Mouse (Mus musculus) neural tube, embryonic 14.5 days (tissue): ENCODE measurements around the gene Iqgap3. TPM values are rescaled to one million over a fixed set of nuclear protein-coding genes. Genes with fewer than 3 reads are reported as not detected.

ENCODE experiments used
- ATAC-seq: fragments of 200-750 bp; cut with Nextera tagmentation; 2 replicates; pipeline ENCODE4 v1.8.0; 2017; ENCODE audit warnings: low read depth, mild to moderate bottlenecking, moderate TSS enrichment, moderate library complexity
- H3K27ac ChIP-seq: fragments of 300-500 bp; sonication (generic); 2 replicates; pipeline ENCODE4 v1.5.1; 2014; ENCODE audit warnings: low read depth, mild to moderate bottlenecking, control low read depth, low read length, moderate library complexity, mixed read lengths
- H3K27me3 ChIP-seq: fragments of 300-500 bp; sonication (generic); 2 replicates; pipeline ENCODE4 v1.6.1; 2014; ENCODE audit warnings: low read length; ENCODE audit not compliant: control insufficient read depth, insufficient read depth
- H3K36me3 ChIP-seq: fragments of 300-500 bp; sonication (generic); 2 replicates; pipeline ENCODE4 v1.6.1; 2014; ENCODE audit warnings: low read length, mixed read lengths; ENCODE audit not compliant: control insufficient read depth, insufficient read depth
- H3K4me1 ChIP-seq: fragments of 300-500 bp; sonication (generic); 2 replicates; pipeline ENCODE4 v1.6.1; 2014; ENCODE audit warnings: low read length; ENCODE audit not compliant: control insufficient read depth, insufficient read depth
- H3K4me2 ChIP-seq: fragments of 300-500 bp; sonication (generic); 2 replicates; pipeline ENCODE4 v1.6.1; 2014; ENCODE audit warnings: mild to moderate bottlenecking, low read depth, low read length, control low read depth
- H3K4me3 ChIP-seq: fragments of 300-500 bp; sonication (generic); 2 replicates; pipeline ENCODE4 v1.5.1; 2014; ENCODE audit warnings: low read depth, low read length, control low read depth, mixed read lengths
- H3K9ac ChIP-seq: fragments of 300-500 bp; sonication (generic); replicated peaks from 2 replicates; pipeline ENCODE4 v1.6.1; 2014; ENCODE audit warnings: low read depth, mild to moderate bottlenecking, control low read depth, low read length, mixed read lengths
- H3K9me3 ChIP-seq: fragments of 300-500 bp; sonication (generic); 2 replicates; pipeline ENCODE4 v1.6.1; 2016; ENCODE audit warnings: low read length; ENCODE audit not compliant: control insufficient read depth
- WGBS: fragments of 180-500 bp; shearing (Covaris S2); extraction: QIAGEN DNeasy Blood & Tissue Kit; methylation state at CpG from one replicate; pipeline ENCODE4 v1.1.7; 2014; 5-methylcytosine and 5-hydroxymethylcytosine counted together
- polyA plus RNA-seq: library from polyadenylated mRNA; unstranded; fragments of >200 nt; fragmentation: Nextera tagmentation; extraction: Ambion mirVana; gene quantifications from 2 replicates; pipeline ENCODE4 v1.2.1, GENCODE M21; 2014

The Iqgap3 gene
- polyA plus RNA-seq, 1 experiment from 2014 or later, result 1.2 TPM

DNA sequence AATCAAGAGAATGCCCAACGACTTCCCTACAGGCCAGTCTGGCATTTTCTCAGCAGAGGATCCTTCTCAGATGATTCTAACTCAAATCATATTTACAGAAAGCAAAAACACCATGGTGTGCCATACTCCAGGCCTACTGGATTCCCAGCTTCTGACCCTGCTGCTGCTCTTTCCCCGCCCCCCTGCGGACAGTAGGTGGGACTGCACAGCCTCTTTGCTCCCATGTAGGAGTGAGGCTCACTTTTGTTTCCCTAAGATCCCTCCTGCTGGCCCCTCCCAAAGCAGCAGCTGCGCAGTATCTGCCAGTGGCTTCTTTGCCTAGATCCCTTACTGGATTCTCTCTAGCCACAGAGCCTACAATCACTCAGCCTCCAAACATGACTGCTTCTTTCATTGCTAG is 24.4 kb downstream of the Iqgap3 start:
- no peak overlapping the region for H3K27ac ChIP-seq
- H3K9ac ChIP-seq, result no peak overlapping the region
- no peaks in the 10 kb centered on the region for H3K9me3 ChIP-seq
- no peak overlapping the region for H3K4me2 ChIP-seq
- ATAC-seq, result no peak
- no peaks in the 10 kb centered on the region for H3K36me3 ChIP-seq
- no peaks in the 10 kb centered on the region for H3K27me3 ChIP-seq
- H3K4me1 ChIP-seq, result no peaks in the 10 kb centered on the region
- H3K4me3 ChIP-seq, result no peak overlapping the region
- WGBS, result 87% methylated on average over 4 of the region's 4 CpGs

GRCm38 (mm10) chr3:88109126-88109525 is 27.4 kb downstream of the Iqgap3 start:
- Histone ChIP-seq H3K9me3 (no peaks in the 10 kb centered on the region), H3K27ac (no peak overlapping the region), H3K36me3 (no peaks in the 10 kb centered on the region), H3K27me3 (no peaks in the 10 kb centered on the region), H3K9ac (no peak overlapping the region), H3K4me3 (no peak overlapping the region), H3K4me1 (no peaks in the 10 kb centered on the region), H3K4me2 (no peak overlapping the region)
- ATAC-seq, result no peak
- WGBS, result 94% methylated on average over 6 of the region's 6 CpGs

GRCm38 (mm10) chr3:88114396-88114795 is 32.6 kb downstream of the Iqgap3 start:
- Histone ChIP-seq H3K27me3 (no peaks in the 10 kb centered on the region), H3K4me3 (no peak overlapping the region), H3K9ac (no peak overlapping the region), H3K27ac (no peak overlapping the region), H3K36me3 (no peaks in the 10 kb centered on the region), H3K9me3 (no peaks in the 10 kb centered on the region), H3K4me1 (no peaks in the 10 kb centered on the region), H3K4me2 (no peak overlapping the region)
- ATAC-seq, result no peak
- WGBS, result 95% methylated on average over 12 of the region's 12 CpGs

DNA sequence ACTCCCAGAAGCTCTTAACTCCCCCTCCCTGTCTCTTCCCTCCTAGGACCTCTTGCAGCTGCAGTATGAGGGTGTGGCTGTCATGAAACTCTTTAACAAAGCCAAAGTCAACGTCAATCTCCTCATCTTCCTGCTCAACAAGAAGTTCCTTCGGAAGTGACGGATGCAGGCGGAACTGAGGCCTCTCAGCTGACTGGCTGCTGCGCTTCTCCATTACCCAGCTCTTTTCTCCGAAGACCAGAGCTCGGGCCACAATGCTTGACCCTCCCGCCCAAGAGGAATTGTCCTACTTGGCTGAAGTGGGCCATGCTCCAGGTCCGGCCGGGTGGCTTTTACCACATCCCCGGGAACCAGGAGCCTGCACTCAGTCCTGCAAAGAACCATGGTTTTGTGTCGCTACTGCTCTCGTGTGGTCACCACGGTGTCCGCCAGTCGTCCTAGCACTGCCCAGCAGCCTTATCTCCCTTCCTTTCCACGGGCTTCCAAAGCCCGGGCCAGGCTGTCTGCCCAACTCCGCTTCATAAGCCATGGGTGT is 38.4 kb downstream of the Iqgap3 start:
- WGBS, result 93% methylated on average over 19 of the region's 19 CpGs

DNA sequence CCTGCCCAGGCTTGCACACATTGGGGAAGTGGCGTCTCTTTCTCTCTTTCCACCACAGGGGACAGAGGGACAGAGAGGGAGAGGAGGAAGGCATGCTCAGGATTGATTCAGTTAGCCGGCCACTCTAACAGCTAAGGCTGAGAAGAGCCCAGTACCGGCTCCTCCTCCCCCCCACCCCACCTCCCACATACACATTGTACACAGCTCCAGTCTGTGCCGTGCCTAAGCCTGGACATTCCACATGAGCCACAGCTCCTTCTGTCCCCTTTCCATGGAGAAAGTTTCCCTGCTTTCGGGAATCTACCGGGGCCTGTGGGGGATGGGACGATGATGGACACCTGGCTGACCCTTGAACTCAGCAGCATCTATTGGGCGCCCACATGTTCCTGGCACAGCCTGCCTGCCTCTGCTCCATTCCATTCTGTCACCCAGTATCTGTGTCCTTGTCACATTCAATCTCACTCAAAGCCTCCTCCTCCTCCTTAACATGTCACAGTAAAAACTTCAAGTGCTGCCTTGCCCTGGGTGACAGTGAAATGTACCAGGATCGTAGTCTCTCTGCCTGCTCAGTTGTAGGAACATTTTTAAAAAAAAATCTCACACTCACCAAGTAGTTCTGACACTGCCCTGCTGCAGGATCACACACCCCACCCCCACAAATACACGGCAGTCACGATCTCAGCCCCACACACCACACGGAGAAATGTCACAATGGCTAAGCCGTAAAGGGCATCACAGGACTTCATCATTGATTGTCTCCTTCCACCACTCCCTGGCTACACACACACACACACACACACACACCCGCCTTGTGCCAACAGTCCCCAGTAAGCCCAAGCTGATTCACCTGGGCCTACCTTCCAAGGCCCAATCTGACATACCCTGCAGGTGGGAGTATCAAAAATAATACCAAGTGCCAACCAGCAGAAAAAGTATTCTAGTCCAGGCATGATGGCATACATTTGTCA is 39.7 kb downstream of the Iqgap3 start:
- no peak overlapping the region for H3K9ac ChIP-seq
- H3K36me3 ChIP-seq, result no peaks in the 10 kb centered on the region
- H3K4me1 ChIP-seq, result no peaks in the 10 kb centered on the region
- 78% methylated on average over 14 of the region's 14 CpGs for WGBS
- H3K4me2 ChIP-seq, result no peak overlapping the region
- H3K9me3 ChIP-seq, result no peaks in the 10 kb centered on the region
- ATAC-seq, result no peak
- H3K27me3 ChIP-seq, result no peaks in the 10 kb centered on the region
- no peak overlapping the region for H3K4me3 ChIP-seq
- H3K27ac ChIP-seq, result no peak overlapping the region

More for the DNA sequence above, 38.4 kb downstream of the Iqgap3 start:
- no peak overlapping the region for H3K4me2 ChIP-seq
- no peak overlapping the region for H3K4me3 ChIP-seq
- no peaks in the 10 kb centered on the region for H3K4me1 ChIP-seq
- H3K9me3 ChIP-seq, result no peaks in the 10 kb centered on the region
- no peak for ATAC-seq
- H3K27me3 ChIP-seq, result no peaks in the 10 kb centered on the region
- no peak overlapping the region for H3K27ac ChIP-seq
- no peaks in the 10 kb centered on the region for H3K36me3 ChIP-seq
- H3K9ac ChIP-seq, result no peak overlapping the region

DNA sequence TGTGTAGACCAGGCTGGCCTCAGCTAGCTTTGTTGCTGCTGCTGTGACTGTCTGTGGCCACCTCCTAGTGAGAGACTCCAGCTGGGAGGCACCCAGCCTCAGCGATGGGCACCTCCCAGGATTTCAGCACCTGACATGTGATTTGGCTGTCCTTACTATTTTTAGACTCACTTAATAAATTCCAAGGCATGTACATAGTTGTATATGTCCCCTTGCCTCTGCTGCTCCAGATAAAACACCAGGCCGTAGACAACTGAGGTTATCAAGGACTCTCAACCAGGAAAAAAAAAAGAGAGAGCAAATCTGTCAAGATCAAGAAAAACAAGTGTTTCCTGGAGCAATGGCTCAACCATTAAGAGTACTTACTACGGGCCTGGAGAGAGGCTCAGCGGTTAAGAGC is 43.4 kb downstream of the Iqgap3 start:
- no peak overlapping the region for H3K27ac ChIP-seq
- H3K9ac ChIP-seq, result no peak overlapping the region
- H3K4me3 ChIP-seq, result no peak overlapping the region
- H3K4me2 ChIP-seq, result no peak overlapping the region
- WGBS, result 84% methylated on average over 4 of the region's 4 CpGs
- H3K36me3 ChIP-seq, result no peaks in the 10 kb centered on the region
- ATAC-seq, result no peak
- H3K4me1 ChIP-seq, result no peaks in the 10 kb centered on the region
- no peaks in the 10 kb centered on the region for H3K9me3 ChIP-seq
- H3K27me3 ChIP-seq, result no peaks in the 10 kb centered on the region

- no peak overlapping the region for H3K27ac ChIP-seq
- H3K36me3 ChIP-seq, result no peaks in the 10 kb centered on the region
- H3K27me3 ChIP-seq, result no peaks in the 10 kb centered on the region
- ATAC-seq, result no peak
- no peaks in the 10 kb centered on the region for H3K4me1 ChIP-seq
- no peak overlapping the region for H3K4me3 ChIP-seq
- no peaks in the 10 kb centered on the region for H3K9me3 ChIP-seq
- 87% methylated on average over 7 of the region's 7 CpGs for WGBS
- H3K9ac ChIP-seq, result no peak overlapping the region
- H3K4me2 ChIP-seq, result no peak overlapping the region
Observed at GRCm38 (mm10) chr3:88126181-88126580, 44.4 kb downstream of the Iqgap3 start.

GRCm38 (mm10) chr3:88127636-88128035 is 45.9 kb downstream of the Iqgap3 start:
- Histone ChIP-seq H3K27ac (no peak overlapping the region), H3K4me3 (no peak overlapping the region), H3K4me2 (no peak overlapping the region), H3K36me3 (no peaks in the 10 kb centered on the region), H3K4me1 (no peaks in the 10 kb centered on the region), H3K27me3 (no peaks in the 10 kb centered on the region), H3K9me3 (no peaks in the 10 kb centered on the region), H3K9ac (no peak overlapping the region)
- no peak for ATAC-seq
- WGBS, result 69% methylated on average over 3 of the region's 3 CpGs

DNA sequence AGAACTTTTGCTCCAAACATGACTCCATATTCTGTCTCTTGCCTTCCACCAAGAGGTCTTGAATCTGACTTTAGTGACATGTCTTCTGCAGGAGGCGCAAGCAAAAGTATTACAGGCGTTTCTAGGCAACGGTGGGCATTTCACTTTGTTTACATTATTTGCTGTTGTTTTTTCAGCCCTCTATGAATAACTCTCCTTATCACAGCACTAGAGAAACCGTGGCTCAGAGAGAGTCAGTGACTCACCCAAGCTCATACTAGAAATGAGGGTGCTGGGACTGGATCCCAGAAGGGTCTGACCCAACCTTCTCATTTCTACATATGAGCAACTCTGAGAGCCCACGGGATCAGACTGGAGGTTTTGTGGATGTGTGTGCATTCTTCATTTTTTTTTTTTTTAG is 46.3 kb downstream of the Iqgap3 start:
- H3K4me3 ChIP-seq, result no peak overlapping the region

More for the DNA sequence above, 46.3 kb downstream of the Iqgap3 start:
- Histone ChIP-seq H3K4me2 (no peak overlapping the region), H3K27me3 (no peaks in the 10 kb centered on the region), H3K9me3 (no peaks in the 10 kb centered on the region), H3K9ac (no peak overlapping the region), H3K27ac (no peak overlapping the region), H3K4me1 (no peaks in the 10 kb centered on the region), H3K36me3 (no peaks in the 10 kb centered on the region)
- 78% methylated on average over 5 of the region's 5 CpGs for WGBS
- no peak for ATAC-seq
